Mouse (Mus musculus) lung, postnatal 25 days (tissue): ENCODE data around the gene Gas2.

Experiments
- DNase-seq: peaks from one replicate; pipeline ENCODE4 v3.0.0; 2022; ENCODE audit warnings: low spot score

The Gas2 gene

GRCm38 (mm10) chr7:51885345-51885744 lies 23.5 kb downstream of the Gas2 start:
- no peak for DNase-seq

GRCm38 (mm10) chr7:51887678-51888567 lies 26.1 kb downstream of the Gas2 start:
- DNase-seq = no peak

- DNase-seq = no peak
Measured at GRCm38 (mm10) chr7:51889601-51890000, 27.8 kb downstream of the Gas2 start.

- DNase-seq = no peak
Measured at GRCm38 (mm10) chr7:51892224-51892965, 30.6 kb downstream of the Gas2 start.

- no peak for DNase-seq
Measured at GRCm38 (mm10) chr7:51893008-51893407, 31.2 kb downstream of the Gas2 start.

- DNase-seq = no peak
Measured at GRCm38 (mm10) chr7:51894133-51894801, 32.5 kb downstream of the Gas2 start.

- no peak for DNase-seq
Measured at GRCm38 (mm10) chr7:51894939-51895338, 33.1 kb downstream of the Gas2 start.

GRCm38 (mm10) chr7:51899066-51899465 lies 37.3 kb downstream of the Gas2 start:
- no peak for DNase-seq

GRCm38 (mm10) chr7:51913292-51914050 lies 51.7 kb downstream of the Gas2 start:
- no peak for DNase-seq

- no peak for DNase-seq
Measured at GRCm38 (mm10) chr7:51914132-51914531, 52.3 kb downstream of the Gas2 start.

GRCm38 (mm10) chr7:51928761-51929519 lies 67.1 kb downstream of the Gas2 start:
- DNase-seq = no peak

- DNase-seq = no peak
Measured at GRCm38 (mm10) chr7:51931217-51931616, 69.4 kb downstream of the Gas2 start.

- DNase-seq = no peak
Measured at GRCm38 (mm10) chr7:51937337-51937736, 75.5 kb downstream of the Gas2 start.

GRCm38 (mm10) chr7:51940461-51940860 lies 78.6 kb downstream of the Gas2 start:
- no peak for DNase-seq

- no peak for DNase-seq
Measured at GRCm38 (mm10) chr7:51955424-51956041, 93.7 kb downstream of the Gas2 start.

GRCm38 (mm10) chr7:51957766-51958165 lies 96.0 kb downstream of the Gas2 start:
- DNase-seq = no peak

GRCm38 (mm10) chr7:51960698-51961374 lies 99.0 kb downstream of the Gas2 start:
- no peak for DNase-seq

GRCm38 (mm10) chr7:51962219-51962952 lies 100.6 kb downstream of the Gas2 start:
- no peak for DNase-seq

GRCm38 (mm10) chr7:51964681-51965080 lies 102.9 kb downstream of the Gas2 start:
- no peak for DNase-seq
